Mouse (Mus musculus) kidney, adult 8-10 months (tissue): ENCODE measurements around the gene Apbb2.

ENCODE experiments used
- DNase-seq, 2 experiments: peaks; one replicate each; pipeline ENCODE4 v3.0.0; 2022

The Apbb2 gene

DNA sequence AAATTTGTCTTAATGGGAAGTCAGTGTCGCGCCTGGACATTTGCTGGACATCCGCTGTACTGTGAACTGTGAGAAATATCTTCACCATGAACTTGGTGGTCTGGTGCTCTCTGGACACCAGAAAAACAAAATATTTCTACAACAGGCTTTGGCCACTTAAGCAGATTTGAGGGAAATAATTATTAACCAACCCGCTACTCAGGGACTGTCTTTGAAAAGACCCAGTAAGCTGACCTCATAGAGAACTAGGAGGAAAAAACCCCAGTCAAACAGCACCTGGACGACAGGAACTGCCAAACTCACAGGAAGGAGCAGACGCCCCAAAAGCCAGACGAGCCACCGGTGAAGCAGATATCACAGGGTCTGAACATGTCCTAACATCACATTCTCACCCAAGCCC is 18.2 kb downstream of the Apbb2 start:
- DNase-seq: peak in 1 of 2 experiments; percentile 49

DNA sequence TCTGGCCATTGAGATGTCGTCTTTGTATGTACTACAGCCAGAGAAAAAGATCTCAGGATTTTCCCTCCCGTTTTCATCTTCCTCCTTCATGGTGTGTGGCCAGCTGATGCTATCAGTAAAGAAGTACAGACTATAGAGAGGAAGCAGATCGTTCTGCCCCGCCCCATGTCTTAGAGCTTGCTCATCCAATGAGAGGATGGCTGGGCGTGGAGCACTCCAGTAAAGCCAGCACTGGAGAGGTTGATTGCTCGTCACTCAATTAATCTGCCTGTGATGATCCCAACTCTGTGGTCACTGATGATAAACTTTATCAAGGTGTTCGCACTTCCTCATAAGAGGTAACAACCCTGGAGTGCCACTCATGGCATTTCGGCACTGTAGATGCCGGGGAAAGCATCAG is 18.7 kb downstream of the Apbb2 start:
- no peak for DNase-seq

DNA sequence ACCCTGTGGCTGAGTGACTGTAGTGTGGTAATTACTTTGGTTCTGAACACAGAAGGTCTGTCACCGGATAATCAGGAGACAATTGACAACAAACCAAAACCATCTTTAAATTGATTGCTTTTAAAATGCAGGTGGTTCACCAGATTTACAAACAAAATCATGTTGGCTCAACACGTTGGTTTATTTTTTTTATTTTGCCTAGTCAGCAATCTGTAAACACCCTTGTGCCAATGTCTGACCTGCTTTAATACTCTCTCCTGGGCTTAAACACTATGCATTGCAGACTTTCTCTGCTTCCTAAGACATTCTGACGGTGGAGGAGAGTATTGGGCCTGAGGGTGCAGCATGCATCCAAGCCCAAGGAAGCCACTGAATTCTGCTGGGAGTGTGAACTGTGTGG is 22.3 kb downstream of the Apbb2 start:
- no peak for DNase-seq

- DNase-seq: no peak
These were observed 23.7 kb downstream of the Apbb2 start for GRCm38 (mm10) chr5:66594881-66595280.

- no peak for DNase-seq
These were observed 32.3 kb downstream of the Apbb2 start for GRCm38 (mm10) chr5:66586236-66586745.

DNA sequence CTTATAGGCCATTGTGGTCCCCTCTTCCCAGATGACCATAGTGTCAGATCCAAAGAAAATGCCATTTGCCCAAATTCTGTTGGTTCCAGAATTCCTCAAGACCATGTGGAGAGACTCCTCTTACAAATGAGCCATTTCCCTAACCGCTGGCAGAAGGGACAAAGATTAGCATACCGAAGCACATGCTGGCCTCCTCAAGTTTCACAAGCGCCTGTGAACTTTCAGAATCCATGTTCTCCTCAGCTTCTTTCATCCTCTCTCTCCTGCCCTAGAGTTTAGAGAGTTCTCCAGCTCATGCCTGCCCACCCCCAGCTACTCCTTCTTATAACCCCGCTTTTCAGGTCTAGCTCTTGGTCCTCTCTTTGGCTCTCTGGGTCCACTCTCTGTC is 35.6 kb downstream of the Apbb2 start:
- DNase-seq: no peak

- peak; percentile 68 to 73 for DNase-seq
These were observed 36.1 kb downstream of the Apbb2 start for GRCm38 (mm10) chr5:66582281-66583018.

GRCm38 (mm10) chr5:66579066-66579465 is 39.5 kb downstream of the Apbb2 start:
- DNase-seq: no peak

- DNase-seq: no peak
These were observed 42.3 kb downstream of the Apbb2 start for GRCm38 (mm10) chr5:66576299-66576698.

- DNase-seq: no peak
These were observed 43.4 kb downstream of the Apbb2 start for GRCm38 (mm10) chr5:66575148-66575547.

GRCm38 (mm10) chr5:66573266-66573665 is 45.3 kb downstream of the Apbb2 start:
- DNase-seq: no peak

- DNase-seq: no peak
These were observed 46.3 kb downstream of the Apbb2 start for GRCm38 (mm10) chr5:66572086-66572855.

GRCm38 (mm10) chr5:66570709-66571108 is 47.9 kb downstream of the Apbb2 start:
- no peak for DNase-seq

GRCm38 (mm10) chr5:66569141-66569801 is 49.3 kb downstream of the Apbb2 start:
- DNase-seq: no peak

DNA sequence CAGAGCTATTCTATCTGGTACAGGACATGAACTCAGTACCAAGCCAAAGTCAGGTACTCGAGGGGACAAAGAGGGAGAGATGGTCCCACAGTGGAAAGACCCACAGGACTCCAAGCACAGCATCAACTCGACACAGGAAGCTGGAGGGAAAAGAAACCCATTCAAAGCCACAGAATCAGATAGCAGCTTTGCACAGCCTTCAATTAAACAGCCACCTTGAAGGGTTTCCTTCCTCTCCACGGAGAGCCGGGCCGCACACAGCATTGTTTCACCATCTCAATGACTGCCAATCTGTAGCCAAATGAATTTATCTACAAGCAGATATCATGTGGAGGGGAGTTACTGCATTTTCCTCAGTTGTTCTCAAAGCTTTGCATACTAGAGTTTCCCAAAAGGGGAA is 50.6 kb downstream of the Apbb2 start:
- no peak for DNase-seq

DNA sequence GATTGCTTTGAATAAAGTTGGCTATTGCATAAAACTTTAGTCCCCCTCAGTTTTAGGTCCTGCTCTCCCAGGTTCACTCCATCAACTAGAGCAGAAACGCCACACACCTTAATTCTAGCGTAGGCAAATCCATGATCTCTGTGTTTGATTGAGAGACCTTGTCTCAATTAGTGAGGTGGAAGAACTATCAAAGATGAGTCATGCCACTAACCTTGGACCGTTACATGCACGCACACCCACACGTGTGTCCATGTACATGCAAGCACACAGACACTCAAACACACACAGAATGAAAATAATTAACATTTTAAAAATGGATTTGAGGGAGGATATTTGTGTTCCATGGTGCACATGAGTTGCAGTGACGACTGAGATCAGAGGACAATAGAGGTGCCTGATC is 51.2 kb downstream of the Apbb2 start:
- DNase-seq: no peak

DNA sequence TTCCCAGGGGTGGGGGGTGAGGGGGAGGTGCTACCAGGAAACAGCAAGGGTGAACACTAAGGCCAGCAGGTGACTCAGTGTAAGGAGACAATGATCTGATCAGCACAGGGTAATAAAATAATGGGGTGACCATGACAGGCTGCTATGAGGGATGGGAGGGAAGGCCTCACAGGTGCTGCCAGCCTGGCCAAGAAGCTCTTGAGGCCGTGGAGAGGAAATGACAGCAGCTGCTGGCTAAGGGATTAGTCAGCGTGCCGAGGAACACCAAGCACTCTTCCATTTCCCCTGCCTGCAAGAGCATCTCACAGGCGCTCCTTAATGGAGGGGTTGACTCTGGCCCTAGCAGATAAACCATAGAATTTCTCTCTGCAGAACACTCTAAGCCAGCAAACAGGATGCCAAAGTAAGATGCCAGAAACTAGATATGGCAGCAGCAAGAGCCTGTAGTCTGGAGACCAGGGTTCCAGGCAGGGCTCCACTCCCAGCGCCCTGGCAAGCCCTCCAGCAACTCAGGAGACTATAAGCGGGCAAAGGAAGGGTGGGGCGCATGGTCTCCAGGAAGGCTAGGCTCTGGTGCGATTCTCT is 58.9 kb downstream of the Apbb2 start:
- DNase-seq: no peak

DNA sequence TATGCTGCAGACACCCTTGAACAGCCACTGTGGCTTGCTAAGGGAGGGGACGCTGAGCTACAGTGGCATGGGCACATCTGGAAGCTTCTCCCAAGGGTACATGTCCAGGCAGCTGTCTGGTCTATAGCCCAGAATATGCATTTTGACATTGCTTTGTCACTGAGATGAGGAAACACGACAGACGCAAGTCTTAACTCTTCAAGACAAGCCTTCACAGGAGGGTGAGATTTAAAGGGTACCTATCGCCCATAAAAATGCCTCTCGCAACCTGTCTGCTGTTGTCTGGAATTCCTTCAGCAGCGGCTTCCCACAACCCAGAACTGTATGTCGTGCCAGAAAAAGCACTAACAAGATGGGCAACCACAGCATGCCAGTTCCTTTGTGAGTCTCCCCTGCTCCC is 60.5 kb downstream of the Apbb2 start:
- DNase-seq: no peak

- no peak for DNase-seq
These were observed 64.7 kb downstream of the Apbb2 start for GRCm38 (mm10) chr5:66553933-66554332.

DNA sequence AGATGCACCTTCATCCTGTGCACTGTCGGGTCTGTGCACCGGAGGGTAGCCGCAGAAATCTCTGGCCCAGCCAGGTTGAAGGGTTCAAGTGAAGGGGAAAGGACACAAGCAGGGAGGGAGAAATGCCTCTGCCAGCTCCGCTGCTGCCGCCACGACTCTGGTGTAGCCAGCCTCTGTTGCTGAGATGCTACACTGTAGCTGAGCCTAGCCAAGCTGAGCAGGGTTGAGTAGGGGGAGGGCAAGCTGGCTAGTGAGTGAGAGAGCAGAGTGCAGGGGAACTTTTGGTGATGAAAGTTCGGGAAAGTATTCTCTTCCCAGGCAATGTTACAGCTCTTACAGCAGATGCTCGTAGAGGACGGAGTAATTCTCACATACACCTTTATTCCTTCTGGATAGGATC is 66.3 kb downstream of the Apbb2 start:
- no peak for DNase-seq

DNA sequence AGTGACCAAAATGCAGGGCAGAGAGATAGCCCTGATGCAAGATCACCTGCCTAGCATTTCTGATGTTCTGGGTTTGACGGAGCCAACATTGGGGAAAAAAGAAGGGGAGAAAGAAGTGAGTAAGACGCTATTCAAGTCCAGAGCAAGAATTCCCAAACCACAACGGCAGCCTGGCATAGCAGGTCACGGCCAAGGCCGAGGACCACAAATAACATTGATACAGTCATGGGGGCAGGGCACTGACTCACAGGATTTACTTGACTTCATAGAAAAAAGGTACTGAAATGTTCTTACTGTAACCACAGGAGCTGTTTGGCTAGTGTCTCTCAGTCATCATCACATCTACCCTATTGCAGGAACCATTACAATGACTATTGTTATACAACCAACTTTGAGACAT is 68.3 kb downstream of the Apbb2 start:
- no peak for DNase-seq

DNA sequence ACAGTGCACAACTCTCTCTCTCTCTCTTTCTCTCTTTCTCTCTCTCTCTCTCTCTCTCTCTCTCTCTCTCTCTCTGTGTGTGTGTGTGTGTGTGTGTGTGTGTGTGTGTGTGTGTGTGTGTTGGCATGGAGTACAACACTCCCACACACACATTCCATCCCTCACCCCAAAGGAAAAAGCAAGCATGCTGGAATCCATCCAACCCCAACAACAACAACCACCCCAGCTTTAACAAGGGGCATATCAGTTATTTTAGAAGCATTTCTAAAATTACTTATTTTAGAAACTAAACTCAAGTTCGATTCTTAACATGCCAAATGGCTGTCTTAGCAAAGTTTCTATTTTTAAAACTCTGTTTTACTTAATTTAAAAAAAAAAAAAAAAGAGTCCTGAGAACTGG is 68.9 kb downstream of the Apbb2 start:
- DNase-seq: no peak

DNA sequence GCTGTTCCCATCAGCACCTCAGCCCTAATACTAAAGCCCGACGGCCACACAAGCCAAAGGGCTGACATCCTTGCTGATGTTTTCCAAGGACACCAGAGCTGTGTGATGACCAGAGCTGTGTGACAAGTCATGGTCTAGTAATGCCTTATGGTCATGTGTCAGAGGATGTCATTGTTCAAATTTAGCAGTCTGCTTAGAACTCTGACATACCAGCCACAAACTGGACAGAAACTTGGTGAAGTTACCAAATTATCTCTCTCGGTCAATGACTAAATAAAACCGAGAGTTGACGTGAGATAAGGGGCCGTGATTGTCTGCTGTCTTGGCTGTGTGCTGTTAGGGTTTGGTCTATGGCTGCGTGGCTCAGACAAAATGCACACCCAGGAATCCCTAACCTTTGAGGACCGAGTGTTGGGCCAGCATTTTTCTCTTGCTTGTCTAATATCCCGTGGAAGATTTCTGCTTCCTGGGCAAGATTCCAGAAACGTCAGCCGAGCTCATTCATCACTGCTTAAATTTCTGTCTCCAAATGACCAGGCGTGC is 71.5 kb downstream of the Apbb2 start:
- peak; percentile 70 to 73 for DNase-seq
